Mouse (Mus musculus) adrenal gland (tissue): Measurements from ENCODE around the gene Plekha1.

Experiments used
- intact Hi-C: fragments of 180-260 bp; cut with DNase I; formaldehyde crosslinking; loops from one replicate; pipeline ENCODE4 v1.15.1; 2025
- microRNA-seq, 2 experiments: library from miRNA; unstranded; fragments of <30 nt; microRNA quantifications; one replicate each; pipeline ENCODE4; 2019

Gene Plekha1

GRCm38 (mm10) chr7:130950482-130950881 is 84.9 kb downstream of the Plekha1 start:
- intact Hi-C loops, result no loop called here

GRCm38 (mm10) chr7:130951004-130951403 is 85.4 kb downstream of the Plekha1 start:
- intact Hi-C loops, result no loop called here

GRCm38 (mm10) chr7:130953376-130953775 is 87.8 kb downstream of the Plekha1 start:
- intact Hi-C loops, result no loop called here

- intact Hi-C loops, result no loop called here
Observed at GRCm38 (mm10) chr7:130954177-130954601, 88.6 kb downstream of the Plekha1 start.

- intact Hi-C loops, result no loop called here
Observed at GRCm38 (mm10) chr7:130958551-130958950, 93.0 kb downstream of the Plekha1 start.

- intact Hi-C loops, result no loop called here
Observed at GRCm38 (mm10) chr7:130959868-130960267, 94.3 kb downstream of the Plekha1 start.

- intact Hi-C loops, result no loop called here
Observed at GRCm38 (mm10) chr7:130961429-130961828, 95.9 kb downstream of the Plekha1 start.

Small RNA genes within 50 kb of the gene (microRNA-seq; reads per million reads assigned to microRNA genes)
- gene Mir7061, result 0.11 to 0.12 reads per million in 2 experiments
